Mouse (Mus musculus) gastrocnemius, postnatal 10 days (tissue): ENCODE results near the gene Srrm4. TPM values are rescaled to one million over a fixed set of nuclear protein-coding genes. Genes with fewer than 3 reads are reported as not detected.

Source experiments
- DNase-seq: peaks from one replicate; pipeline ENCODE4 v3.0.0; 2021; ENCODE audit warnings: mixed read lengths
- long read RNA-seq, 2 experiments: library from polyadenylated mRNA; stranded (forward); transcript quantifications; one replicate each; pipeline ENCODE4 v2.0.0; 2021
- total RNA-seq, 2 experiments: library from RNA; stranded (reverse); gene quantifications; 2 replicates each; pipeline ENCODE4 v1.2.3; 2021

The Srrm4 gene
- total RNA-seq = under 1 TPM; 0.19 to 0.36 TPM
- long read RNA-seq, experiment 1 = 0 reads
- long read RNA-seq, experiment 2 = 0 reads

GRCm38 (mm10) chr5:116591346-116592048 is at the start of gene Srrm4:
Gene Srrm4, minus strand, starts transcription at chr5:116591817.
- DNase-seq = peak; percentile 73

- DNase-seq = no peak
Measured at GRCm38 (mm10) chr5:116592801-116593430, 1.3 kb upstream of the Srrm4 start.

- no peak for DNase-seq
Measured at GRCm38 (mm10) chr5:116592049-116592800, 608 bp upstream of the Srrm4 start.

GRCm38 (mm10) chr5:116590698-116591097 is 919 bp downstream of the Srrm4 start:
- no peak for DNase-seq

- no peak for DNase-seq
Measured at GRCm38 (mm10) chr5:116589631-116590030, 2.0 kb downstream of the Srrm4 start.

- no peak for DNase-seq
Measured at GRCm38 (mm10) chr5:116588836-116589235, 2.8 kb downstream of the Srrm4 start.

GRCm38 (mm10) chr5:116579533-116579932 is 12.1 kb downstream of the Srrm4 start:
- no peak for DNase-seq

GRCm38 (mm10) chr5:116577082-116577481 is 14.5 kb downstream of the Srrm4 start:
- no peak for DNase-seq

- DNase-seq = no peak
Measured at GRCm38 (mm10) chr5:116573307-116573706, 18.3 kb downstream of the Srrm4 start.

- DNase-seq = no peak
Measured at GRCm38 (mm10) chr5:116571936-116572335, 19.7 kb downstream of the Srrm4 start.

GRCm38 (mm10) chr5:116571232-116571861 is 20.3 kb downstream of the Srrm4 start:
- DNase-seq = no peak

- no peak for DNase-seq
Measured at GRCm38 (mm10) chr5:116570566-116570965, 21.1 kb downstream of the Srrm4 start.

- DNase-seq = no peak
Measured at GRCm38 (mm10) chr5:116569629-116570028, 22.0 kb downstream of the Srrm4 start.

GRCm38 (mm10) chr5:116568050-116568449 is 23.6 kb downstream of the Srrm4 start:
- no peak for DNase-seq

- DNase-seq = no peak
Measured at GRCm38 (mm10) chr5:116567298-116567697, 24.3 kb downstream of the Srrm4 start.

- DNase-seq = no peak
Measured at GRCm38 (mm10) chr5:116566385-116567045, 25.1 kb downstream of the Srrm4 start.

GRCm38 (mm10) chr5:116565573-116565972 is 26.0 kb downstream of the Srrm4 start:
- no peak for DNase-seq

GRCm38 (mm10) chr5:116564391-116564790 is 27.2 kb downstream of the Srrm4 start:
- no peak for DNase-seq

GRCm38 (mm10) chr5:116563713-116564112 is 27.9 kb downstream of the Srrm4 start:
- no peak for DNase-seq

- no peak for DNase-seq
Measured at GRCm38 (mm10) chr5:116559091-116559490, 32.5 kb downstream of the Srrm4 start.

- DNase-seq = no peak
Measured at GRCm38 (mm10) chr5:116556614-116557013, 35.0 kb downstream of the Srrm4 start.

- DNase-seq = peak; percentile 14
Measured at GRCm38 (mm10) chr5:116553868-116554267, 37.7 kb downstream of the Srrm4 start.
